Mouse (Mus musculus) frontal cortex, postnatal 14 days (tissue): ENCODE data around the gene Gse1.

Experiments used
- DNase-seq, 2 experiments: peaks; one replicate each; pipeline ENCODE4 v3.0.0; 2022; ENCODE audit warnings: low spot score in 2 of 2

The Gse1 gene

GRCm38 (mm10) chr8:120212596-120212995, 15.7 kb upstream of the Gse1 start:
- DNase-seq: no peak

GRCm38 (mm10) chr8:120213229-120213628, 15.0 kb upstream of the Gse1 start:
- no peak for DNase-seq

- no peak for DNase-seq
These were observed 14.3 kb upstream of the Gse1 start for GRCm38 (mm10) chr8:120213939-120214338.

DNA sequence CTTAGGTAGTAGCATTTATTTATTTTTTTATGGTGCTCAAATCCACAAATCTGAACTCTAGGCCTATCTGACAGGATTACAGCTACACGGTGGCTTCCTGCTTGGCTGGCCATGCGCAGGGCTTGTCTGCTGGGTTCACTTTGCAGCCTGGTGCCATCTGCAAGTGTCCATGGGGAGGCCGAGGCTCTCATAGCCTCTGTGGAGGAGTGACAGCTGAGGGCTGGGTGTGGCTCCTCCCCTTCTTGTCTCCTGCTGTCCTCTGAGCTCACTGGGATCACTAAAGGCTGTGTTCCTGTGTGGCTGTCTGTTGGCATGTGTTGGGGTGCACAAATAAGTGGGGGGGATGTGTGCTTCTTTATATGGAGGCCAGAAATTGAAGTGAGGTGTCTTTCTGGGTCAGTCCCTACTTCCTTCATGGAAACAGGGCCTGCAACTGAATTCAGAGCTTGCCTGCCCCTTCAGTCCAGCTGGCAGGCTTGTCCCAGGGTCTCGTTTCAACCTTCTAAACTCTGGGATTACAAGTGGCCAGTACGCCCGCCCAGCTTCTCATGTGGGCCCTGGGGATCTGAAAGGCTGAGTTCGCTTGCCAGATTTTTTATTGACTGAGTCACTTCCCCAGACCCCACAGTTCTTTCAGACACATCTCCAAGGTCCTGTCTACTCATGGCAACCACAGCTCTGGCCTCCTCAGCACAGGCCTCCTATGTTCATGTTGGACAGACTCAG, 12.7 kb upstream of the Gse1 start:
- DNase-seq: no peak

DNA sequence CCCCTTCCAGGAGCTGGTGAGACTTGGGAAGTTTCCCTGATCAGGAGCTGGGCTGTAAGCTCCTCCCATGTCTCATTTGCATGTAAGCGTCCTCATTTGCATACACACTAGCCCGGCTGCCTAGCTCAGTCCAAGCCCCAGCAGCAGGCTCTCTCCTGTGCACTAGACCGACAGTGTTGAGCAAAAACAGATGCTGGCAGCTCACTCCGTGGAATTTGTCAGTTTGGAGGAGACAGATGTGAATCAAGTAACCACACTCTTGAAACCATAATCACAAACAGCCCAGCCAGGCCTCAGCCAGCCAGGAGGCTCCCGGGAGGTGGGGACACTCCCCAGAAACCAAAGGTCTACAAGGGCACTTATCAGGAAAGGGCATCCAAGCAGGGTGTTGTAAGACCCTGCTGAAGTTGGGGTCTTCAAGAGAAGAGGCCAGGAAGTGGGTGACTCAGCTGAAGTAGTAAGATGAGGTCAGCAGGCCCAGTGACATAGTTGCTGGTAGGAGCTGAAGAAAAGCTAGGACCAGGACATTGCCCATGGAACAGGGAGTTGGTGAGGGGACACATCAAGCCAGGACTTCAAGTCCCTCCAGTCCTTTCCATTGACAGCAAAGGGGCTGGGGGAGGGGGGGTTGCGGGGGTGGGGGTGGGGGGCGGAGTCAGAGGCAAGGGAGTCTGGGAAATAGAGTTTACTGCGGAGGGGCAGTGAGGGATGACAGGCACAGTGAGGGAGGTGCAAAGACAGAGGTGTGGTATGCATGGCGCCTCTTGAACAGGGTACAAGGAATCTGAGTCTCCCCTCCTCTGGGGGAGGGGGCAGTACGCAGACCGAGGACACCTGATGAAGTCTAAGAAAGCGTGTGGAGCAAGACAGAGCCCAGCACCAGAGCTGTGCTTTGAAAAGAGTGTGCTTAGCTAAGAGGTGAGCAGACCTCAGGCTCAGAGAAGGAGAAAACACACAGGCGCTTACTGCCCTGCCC, 11.1 kb upstream of the Gse1 start:
- no peak for DNase-seq

GRCm38 (mm10) chr8:120222548-120222947, 5.7 kb upstream of the Gse1 start:
- DNase-seq: no peak

DNA sequence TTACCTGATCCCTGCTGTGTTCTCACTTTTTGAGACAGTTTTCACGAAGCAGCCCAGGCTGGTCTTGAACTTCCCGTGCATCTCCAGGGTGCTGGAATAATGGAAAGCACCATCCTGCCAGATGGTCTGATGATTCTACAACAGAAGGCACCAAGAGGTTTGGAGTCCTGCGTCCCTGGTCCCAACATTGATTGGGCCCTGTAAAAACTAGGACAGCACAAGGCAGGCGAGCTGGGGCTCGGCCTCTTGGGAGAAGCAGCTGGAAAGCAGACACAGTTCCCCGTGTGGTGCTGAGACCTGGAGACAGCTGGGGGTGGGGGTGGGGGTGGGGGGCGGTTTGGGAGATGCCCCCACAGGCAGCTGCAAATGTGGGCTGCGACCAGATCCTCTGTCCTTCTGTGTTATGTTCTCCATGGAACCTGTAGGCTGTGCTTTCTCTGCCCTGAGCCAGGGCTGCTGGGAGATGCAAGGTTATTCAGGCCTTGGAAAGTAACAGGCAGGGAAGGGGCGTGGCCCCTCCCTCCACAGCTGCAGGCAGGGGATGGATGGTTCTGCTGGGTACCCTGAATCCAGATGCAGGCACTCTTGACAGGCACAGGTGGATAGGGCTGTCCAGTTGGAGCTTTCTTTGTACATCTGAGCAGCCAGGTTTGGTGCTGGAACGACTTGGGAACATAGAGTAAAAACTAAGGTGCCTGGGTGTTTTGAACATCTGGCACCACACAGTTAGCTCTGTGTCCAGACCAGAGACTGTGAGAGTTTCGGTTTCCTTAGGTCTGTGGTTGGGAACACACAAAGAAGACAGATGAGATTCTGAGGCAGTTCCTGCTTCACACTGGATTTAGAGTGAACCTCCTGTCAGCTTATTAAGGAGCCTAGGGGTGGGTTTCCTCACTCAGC, 3.5 kb upstream of the Gse1 start:
- DNase-seq: no peak

DNA sequence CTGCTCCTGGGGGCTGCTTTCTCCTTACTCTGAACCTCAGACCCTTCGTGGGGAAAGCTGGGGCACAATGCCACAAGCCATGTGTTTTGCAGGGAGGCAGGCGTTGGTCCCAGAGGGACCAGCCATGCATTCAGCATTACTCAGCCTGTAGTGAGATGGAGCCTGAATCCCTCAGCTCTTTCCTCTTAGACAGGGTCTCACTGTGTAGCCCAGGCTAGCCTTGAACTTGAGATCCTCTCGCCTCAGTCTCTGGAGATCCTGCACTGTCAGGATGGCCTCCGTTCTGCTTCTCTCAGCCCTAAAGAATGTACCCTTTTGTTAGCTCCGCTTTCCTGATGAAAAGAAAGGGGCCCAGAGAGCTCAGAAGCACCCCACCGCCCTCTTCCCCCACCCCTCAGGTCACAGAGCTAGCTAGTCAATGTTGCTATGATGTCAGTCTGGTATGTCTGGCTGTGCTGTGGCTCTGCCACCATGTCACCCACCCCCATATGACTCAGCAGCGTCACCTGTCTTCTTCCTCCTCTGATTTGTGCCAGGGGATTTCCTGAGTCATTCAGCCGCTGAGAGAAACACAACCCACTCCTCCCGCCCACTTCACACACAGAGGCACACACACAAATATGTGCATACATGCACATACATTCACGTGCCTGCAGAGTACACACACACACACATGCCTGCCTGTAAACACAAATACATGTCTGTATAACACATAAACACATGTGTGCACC, 2.7 kb upstream of the Gse1 start:
- peak in 1 of 2 experiments; percentile 66 for DNase-seq

DNA sequence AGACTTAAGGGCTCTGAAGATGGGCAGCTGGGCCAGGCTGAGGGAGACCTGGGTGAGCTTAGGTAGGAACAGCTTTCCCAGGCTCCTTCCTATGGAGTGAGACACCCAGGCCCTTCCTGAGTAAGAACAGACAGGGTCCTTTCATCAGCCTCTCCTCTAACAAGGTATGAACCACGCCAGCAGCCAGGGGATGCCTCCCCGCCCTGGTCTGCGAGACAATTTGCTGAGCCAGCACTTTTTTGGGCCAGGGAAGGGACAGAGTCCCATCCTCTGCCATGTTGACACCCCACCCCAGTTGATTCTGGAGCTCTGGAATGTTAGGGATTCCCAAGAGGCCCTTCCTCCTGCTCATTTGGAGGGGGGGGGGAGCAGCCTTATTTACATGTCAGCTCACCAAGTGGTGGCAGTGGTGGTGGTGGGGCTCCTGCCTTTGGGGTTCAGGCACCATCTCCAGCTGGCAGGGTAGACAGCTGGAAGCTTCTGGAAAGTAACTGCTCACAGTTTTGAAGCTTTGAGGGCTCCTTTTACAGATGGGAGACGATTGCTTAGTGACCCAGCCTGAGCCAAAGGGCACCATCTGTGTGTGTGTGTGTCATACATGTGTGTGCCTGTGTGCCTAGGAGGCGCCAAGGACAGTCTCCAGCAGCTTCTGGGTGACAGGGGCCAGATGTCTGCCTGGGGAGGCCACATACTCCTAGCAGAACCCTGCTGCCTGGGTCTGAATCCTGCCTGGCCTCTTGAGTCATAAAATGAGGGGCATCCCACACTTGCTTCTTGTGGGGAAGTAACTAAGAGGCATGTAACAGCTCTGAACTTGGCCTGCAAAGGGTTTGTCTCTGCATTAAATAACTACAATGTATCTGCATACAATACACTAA, 1.3 kb upstream of the Gse1 start:
- DNase-seq: no peak

GRCm38 (mm10) chr8:120227578-120227876, 729 bp upstream of the Gse1 start:
- DNase-seq: no peak

GRCm38 (mm10) chr8:120228781-120229573, 721 bp downstream of the Gse1 start:
- no peak for DNase-seq

- DNase-seq: no peak
These were observed 1.3 kb downstream of the Gse1 start for GRCm38 (mm10) chr8:120229574-120229916.

GRCm38 (mm10) chr8:120230081-120230480, 1.8 kb downstream of the Gse1 start:
- DNase-seq: no peak

- no peak for DNase-seq
These were observed 2.7 kb downstream of the Gse1 start for GRCm38 (mm10) chr8:120230715-120231614.

DNA sequence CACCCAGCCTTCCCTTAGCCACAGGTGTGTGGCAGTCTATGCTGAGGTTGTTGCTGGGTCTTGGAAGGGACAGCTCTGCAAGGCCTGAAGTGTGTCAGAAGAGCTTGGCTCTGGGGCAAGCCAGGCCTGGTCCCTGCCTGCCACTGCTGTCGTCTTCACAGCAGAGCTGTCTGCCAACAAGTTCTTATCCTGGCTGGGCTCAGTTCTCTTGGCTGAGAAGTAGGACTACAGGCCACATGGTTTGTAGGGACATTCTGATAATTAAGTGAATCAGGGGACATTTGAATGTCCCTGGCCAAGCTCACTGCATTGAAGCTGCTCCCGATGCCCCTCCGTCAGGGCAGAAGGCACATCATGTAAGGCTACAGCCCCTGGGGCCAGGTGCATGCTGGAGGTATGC, 3.6 kb downstream of the Gse1 start:
- no peak for DNase-seq

- DNase-seq: no peak
These were observed 4.1 kb downstream of the Gse1 start for GRCm38 (mm10) chr8:120232398-120232797.

DNA sequence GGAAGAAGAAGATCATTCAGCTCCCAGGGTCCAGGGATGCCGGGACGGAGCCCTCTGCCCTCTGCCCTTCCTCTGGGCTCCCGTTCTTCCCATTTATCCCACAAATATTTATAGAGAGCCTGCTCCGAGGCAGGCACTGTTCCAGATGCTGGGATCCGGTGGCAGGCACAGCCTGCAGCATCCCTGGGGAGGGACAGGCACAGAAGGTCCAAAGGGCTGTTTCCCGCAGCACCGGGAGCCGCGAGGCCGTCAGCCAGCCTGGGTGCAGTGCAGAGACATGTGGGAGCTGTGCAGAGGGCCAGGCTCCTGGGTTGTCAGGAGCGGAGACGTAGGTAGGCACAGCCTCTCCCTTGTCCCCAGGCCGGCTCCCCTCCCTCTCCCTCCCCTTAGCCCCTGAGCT, 4.7 kb downstream of the Gse1 start:
- DNase-seq: no peak

- DNase-seq: no peak
These were observed 6.2 kb downstream of the Gse1 start for GRCm38 (mm10) chr8:120234457-120234856.

DNA sequence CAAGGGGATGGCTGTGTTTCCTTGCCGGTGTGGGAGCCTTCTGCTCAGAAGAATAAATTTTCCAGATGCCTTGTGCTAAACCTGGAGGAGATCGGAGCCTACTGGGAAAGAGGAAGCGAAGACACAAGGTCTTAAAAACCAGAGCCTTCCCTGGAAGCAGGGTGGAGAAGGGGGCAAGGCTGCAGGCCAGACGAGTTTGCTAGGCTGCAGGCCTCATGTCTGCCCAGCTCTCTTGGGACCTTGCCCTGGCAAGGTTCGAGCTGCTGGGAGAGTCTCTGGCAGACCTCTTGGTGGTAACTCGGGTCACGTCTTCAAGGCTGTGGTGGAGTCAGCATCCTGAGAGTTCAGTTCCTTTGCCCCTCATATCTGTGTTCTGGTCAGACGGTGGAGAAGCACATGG, 6.6 kb downstream of the Gse1 start:
- no peak for DNase-seq
